Mouse (Mus musculus) liver, adult 2 months (tissue): ENCODE data around the gene Ptprg.

Experiments used
- CTCF ChIP-seq: fragments of 200-500 bp; IDR thresholded peaks from 2 replicates; pipeline ENCODE4 v1.5.1; 2011; ENCODE audit warnings: low read depth, low read length, control low read depth
- POLR2A ChIP-seq: fragments of 200-500 bp; IDR thresholded peaks from 2 replicates; pipeline ENCODE4 v1.6.1; 2011; ENCODE audit warnings: low read length, control low read depth; ENCODE audit not compliant: insufficient read depth; ENCODE audit errors: extremely low read depth

GRCm38 (mm10) chr14:12059149-12059548 is 505.8 kb downstream of the Ptprg start:
- no peak for TF ChIP-seq POLR2A
- TF ChIP-seq CTCF, result no peak
